Mouse (Mus musculus) urinary bladder, postnatal 0 days (tissue): ENCODE measurements around the gene Spata31d1c. TPM values are rescaled to one million over a fixed set of nuclear protein-coding genes. Genes with fewer than 3 reads are reported as not detected.

ENCODE experiments used
- polyA plus RNA-seq: library from polyadenylated mRNA; unstranded; fragments of >200 nt; fragmentation: Nextera tagmentation; extraction: Ambion mirVana; gene quantifications from 2 replicates; pipeline ENCODE4 v1.2.1, GENCODE M21; 2015

Spata31d1c gene
- polyA plus RNA-seq: not detected in 2 replicates

GRCm38 (mm10) chr13:65032758-65033157, at the start of gene Spata31d1c:
Spata31d1c (plus strand) TSS chr13:65033058.

GRCm38 (mm10) chr13:65052660-65053059, 19.8 kb downstream of the Spata31d1c start, which contains the start of gene Prss47:
Prss47 (minus strand) TSS chr13:65052760.

Other genes starting within 250 kb of the Spata31d1c start
- 0.44 and 0.49 TPM in 2 replicates for gene Cntnap3, start 129.1 kb upstream of the Spata31d1c start, polyA plus RNA-seq
- gene Spata31, start 115.7 kb upstream of the Spata31d1c start, polyA plus RNA-seq: not detected in 2 replicates
- not detected in 2 replicates for gene Prss47, start 19.7 kb downstream of the Spata31d1c start, polyA plus RNA-seq
- gene Mfsd14b, start 79.9 kb downstream of the Spata31d1c start, polyA plus RNA-seq: 31.7 and 39.1 TPM in 2 replicates
- not detected in 2 replicates for gene Olfr465-ps1, start 105.0 kb downstream of the Spata31d1c start, polyA plus RNA-seq
- not detected in 2 replicates for gene Olfr466, start 117.2 kb downstream of the Spata31d1c start, polyA plus RNA-seq
- gene Nlrp4f, start 172.9 kb downstream of the Spata31d1c start, polyA plus RNA-seq: not detected in 2 replicates
- gene Gm10775, start 226.5 kb downstream of the Spata31d1c start, polyA plus RNA-seq: not detected in 2 replicates
- 4.2 and 4.9 TPM in 2 replicates for gene Zfp369, start 245.8 kb downstream of the Spata31d1c start, polyA plus RNA-seq